Mouse (Mus musculus) adrenal gland, adult (tissue): ENCODE results near the gene Scp2.
"Not testable (repeated sequence)": the region's sequence is repeated elsewhere in the genome, so short reads cannot be mapped to it uniquely, and the experiment has no call there.

Source experiments
- DNase-seq, 2 experiments: peaks; one replicate each; pipeline ENCODE4 v3.0.0; 2022 to 2023; ENCODE audit warnings: low spot score in 1 of 2; ENCODE audit not compliant: inconsistent age in 2 of 2

Gene Scp2

DNA sequence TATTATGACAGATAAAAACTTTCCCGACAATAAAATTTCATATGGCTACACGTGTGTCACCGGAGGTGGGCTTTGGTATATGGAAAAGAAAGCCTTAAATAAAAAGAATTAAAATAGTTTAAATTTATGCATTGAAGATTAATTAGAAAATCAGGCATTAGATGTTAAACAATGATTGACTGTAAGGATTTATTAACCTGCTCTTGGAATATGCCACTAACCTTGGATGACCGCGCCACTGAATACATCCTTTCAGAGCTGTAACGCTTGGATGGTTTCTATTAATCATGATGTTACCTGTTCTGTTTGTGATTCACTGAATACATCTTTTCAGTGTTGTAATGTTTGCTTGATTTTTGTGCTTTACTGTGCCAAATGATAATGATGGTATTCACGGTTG, 35.1 kb downstream of the Scp2 start:
- DNase-seq: no peak

DNA sequence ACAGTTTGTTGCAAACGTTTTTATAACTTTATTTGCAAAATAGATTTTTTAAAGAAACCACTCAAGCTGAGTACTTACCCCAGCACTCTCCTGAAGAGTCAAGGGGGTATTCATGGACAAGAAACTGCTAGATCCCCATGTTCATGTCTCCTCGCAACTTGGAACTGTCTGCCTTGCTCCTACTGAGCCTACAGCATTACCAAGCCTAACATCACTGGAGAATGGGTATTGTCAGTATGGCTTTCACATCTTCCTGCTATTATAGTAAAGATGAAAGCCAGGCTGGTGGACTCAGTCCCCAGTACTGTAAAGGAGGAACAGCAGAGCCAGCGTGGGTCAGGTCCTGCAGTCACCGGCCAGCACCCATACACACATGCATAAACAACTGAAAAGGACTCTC, 48.5 kb downstream of the Scp2 start, which contains the start of gene Podn:
TSS of gene Podn (minus strand) at position 101 of the 400 bp plus-strand sequence.
- no peak for DNase-seq

DNA sequence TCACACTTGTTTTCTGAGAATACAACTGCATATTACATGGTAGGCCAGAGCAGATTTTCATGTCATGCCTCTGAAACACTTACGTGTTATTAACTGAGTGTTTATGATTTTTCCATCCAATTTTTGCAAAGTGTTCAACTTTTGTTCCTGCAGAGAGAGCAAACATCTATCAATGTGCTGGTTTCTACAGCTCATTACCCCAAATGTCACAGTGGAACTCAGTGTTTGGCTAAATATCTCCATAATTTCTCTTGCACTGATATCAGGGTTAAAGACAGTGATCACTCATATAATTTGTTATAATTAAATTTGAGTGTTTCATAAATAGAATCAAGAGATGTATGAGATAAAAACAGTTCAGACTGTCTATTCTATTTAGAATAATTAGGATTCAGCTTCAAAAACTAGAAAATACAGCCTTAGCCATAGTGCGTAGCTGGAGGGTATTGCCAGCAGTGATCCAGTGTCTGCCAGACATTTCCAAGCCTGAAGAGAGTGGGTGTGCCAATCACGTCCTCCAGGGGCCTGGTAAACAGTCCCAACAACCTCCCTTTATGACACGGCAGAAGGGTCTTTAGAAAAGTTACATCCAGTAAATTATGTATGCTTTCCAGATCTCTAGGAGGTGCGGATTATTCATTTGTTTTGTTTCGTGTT, 51.9 kb downstream of the Scp2 start:
- DNase-seq: no peak

- DNase-seq: no peak
Measured at GRCm38 (mm10) chr4:108083993-108084392, 60.8 kb downstream of the Scp2 start.

- no peak for DNase-seq
Measured at GRCm38 (mm10) chr4:108083032-108083735, 61.6 kb downstream of the Scp2 start.

- DNase-seq: no peak
Measured at GRCm38 (mm10) chr4:108082401-108082806, 62.4 kb downstream of the Scp2 start.

DNA sequence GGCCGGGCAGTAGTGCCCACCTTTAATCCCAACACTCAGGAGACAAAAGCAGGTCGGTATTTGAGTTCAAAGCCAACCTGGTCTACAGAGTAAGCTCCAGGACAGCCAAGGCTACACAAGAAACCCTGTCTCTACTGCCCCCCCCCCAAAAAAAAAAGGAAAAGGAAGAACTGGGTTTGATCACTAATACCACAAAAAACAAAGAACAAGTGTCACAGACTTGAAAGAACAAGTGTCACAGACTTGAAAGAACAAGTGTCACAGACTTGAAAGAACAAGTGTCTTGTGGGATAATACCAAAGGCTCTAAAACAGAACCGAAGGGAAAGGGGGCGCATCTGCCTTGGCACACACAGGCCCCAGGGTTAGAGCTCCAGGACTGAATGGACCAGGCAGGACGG, 63.9 kb downstream of the Scp2 start:
- DNase-seq: no peak

DNA sequence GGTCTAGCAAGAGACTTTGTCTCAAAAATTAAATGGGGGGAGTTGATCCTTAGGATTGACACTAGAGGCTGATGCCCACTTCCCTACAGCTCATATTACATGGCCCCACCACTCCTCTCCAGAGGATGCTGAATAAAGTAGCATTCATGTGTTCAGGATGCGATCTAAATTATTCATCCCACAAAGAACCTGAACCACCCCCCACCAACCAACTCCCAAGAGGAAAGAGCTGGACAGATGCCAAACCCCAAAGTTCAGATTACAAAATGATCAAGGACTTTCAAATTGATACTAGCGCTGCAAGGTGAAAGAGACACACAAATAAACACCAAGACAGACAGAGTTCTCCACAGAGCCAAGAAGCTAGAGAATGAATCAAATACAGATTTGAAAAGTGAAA, 65.0 kb downstream of the Scp2 start:
- DNase-seq: peak in 1 of 2 experiments; percentile 81

- not testable (repeated sequence) for DNase-seq
Measured at GRCm38 (mm10) chr4:108079191-108079590, 65.6 kb downstream of the Scp2 start.

DNA sequence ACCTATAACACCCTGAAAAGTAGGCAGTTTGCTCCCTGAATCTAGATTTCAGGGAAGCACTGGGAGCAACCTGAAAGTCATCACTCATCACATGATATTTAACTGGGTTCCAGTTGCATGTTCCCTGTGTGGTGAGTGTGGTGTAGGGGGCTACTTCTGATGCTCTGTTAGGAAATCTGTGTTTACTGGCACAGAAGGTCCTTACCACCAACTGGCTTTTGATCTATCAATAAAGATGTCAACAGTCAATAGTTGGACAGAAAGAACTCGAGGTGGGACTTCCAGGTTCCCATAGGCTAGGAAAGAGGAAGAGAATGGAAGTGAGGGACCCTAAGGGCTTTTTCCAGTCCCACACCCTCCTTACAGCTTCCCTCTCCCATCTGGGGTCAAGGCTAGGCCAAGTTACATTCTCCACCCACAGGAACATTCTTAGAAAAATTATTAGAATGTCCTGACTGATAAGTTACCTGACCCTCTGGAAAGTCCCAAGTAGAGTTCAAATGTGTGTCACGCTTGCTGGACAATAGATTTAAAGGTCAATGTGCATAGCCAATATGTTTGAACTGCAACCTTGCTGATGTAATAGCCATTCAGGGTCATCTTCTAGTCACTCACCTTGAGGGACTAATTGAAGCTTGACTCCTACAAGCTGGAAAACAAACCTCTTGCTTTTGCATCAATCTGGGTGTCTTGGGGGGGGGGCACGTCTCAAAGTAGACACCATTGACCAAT, 67.4 kb downstream of the Scp2 start:
- peak in 1 of 2 experiments; percentile 55 for DNase-seq

GRCm38 (mm10) chr4:108074204-108074823, 70.5 kb downstream of the Scp2 start:
- DNase-seq: no peak

- peak in 1 of 2 experiments; percentile 34 for DNase-seq
Measured at GRCm38 (mm10) chr4:108072086-108072485, 72.7 kb downstream of the Scp2 start.

- DNase-seq: peak; percentile 97
Measured at GRCm38 (mm10) chr4:108071235-108071901, 73.4 kb downstream of the Scp2 start.

DNA sequence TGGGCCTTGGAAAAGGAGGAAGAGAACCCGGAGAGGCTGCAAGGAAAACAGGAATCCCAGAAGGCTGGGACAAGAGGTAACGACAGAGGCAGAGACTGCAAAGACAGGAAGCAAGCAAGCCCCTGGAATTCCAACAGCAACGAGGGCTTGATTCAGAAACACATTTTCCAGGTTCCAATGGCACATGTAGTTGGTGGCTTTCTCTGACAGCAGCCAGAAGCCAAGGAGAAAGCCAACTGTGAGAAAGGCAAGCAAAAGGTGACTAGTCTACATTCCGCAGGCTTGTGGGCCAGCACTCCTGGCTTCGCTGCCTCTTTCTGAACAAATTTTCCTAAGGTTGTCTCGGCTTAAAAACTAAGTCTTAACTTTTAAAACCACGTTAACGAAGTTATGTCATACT, 74.1 kb downstream of the Scp2 start:
- DNase-seq: peak in 1 of 2 experiments; percentile 74

- DNase-seq: no peak
Measured at GRCm38 (mm10) chr4:108070286-108070685, 74.5 kb downstream of the Scp2 start.

GRCm38 (mm10) chr4:108068081-108068480, 76.7 kb downstream of the Scp2 start:
- DNase-seq: no peak

- DNase-seq: no peak
Measured at GRCm38 (mm10) chr4:108067261-108067660, 77.5 kb downstream of the Scp2 start.

GRCm38 (mm10) chr4:108066569-108066968, 78.2 kb downstream of the Scp2 start:
- no peak for DNase-seq

- DNase-seq: peak in 1 of 2 experiments; percentile 62
Measured at GRCm38 (mm10) chr4:108065176-108065844, 79.5 kb downstream of the Scp2 start.

DNA sequence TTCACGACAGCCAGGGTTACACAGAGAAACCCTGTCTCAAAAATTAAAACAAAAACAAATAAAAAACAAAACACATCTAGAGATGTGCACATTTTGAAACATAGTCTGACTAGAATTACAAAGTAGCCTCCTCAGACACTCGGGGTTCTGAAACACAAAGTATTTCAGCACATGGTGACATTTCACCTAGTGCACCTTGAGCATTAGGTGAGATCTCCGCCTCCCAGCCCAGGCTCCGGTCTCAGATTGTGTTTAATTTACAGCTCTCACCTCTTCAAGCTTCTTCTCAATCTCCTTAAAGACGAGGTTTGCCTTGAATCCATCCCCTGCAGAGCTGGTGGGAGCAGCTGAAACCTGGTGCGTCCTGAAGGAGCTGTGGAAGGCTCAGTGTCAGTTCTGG, 81.2 kb downstream of the Scp2 start:
- DNase-seq: no peak
